Mouse (Mus musculus) brain, embryonic 14.5 days (tissue): ENCODE measurements around the gene Trib2.

Experiments used
- CTCF ChIP-seq: fragments of 200-500 bp; IDR thresholded peaks from 2 replicates; pipeline ENCODE4 v1.5.1; 2012; ENCODE audit warnings: inconsistent platforms, mild to moderate bottlenecking, moderate library complexity, borderline replicate concordance; ENCODE audit not compliant: insufficient read depth, insufficient read length; ENCODE audit errors: extremely low read depth
- POLR2A ChIP-seq: fragments of 200-500 bp; IDR thresholded peaks from 2 replicates; pipeline ENCODE4 v1.6.1; 2012; ENCODE audit warnings: mild to moderate bottlenecking, inconsistent platforms, borderline replicate concordance; ENCODE audit not compliant: poor library complexity, insufficient read depth, insufficient read length, severe bottlenecking; ENCODE audit errors: extremely low read depth

DNA sequence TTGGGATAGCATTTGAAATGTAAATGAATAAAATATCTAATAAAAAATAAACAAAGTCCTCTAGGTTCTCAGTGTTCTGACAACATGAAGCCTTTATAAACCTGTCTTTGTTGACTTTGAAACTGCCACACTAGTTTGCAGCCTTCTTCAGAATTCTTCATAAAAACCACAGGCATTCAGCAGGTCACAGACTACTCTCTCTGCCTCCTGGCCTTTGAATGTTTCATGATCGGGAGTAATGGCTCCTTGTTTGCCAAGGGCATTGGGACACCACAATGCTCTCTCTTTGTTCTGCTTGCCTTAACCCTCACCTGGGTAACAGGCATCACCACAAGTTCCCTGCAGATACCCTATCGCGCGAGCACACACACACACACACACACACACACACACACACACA is 7.5 kb downstream of the Trib2 start:
- TF ChIP-seq CTCF (no peak), POLR2A (no peak)
